Mouse (Mus musculus) heart, adult 18-20 months (tissue): Measurements from ENCODE around the gene Vmp1. TPM values are rescaled to one million over a fixed set of nuclear protein-coding genes. Genes with fewer than 3 reads are reported as not detected.

Experiments
- DNase-seq, 2 experiments: peaks; one replicate each; pipeline ENCODE4 v3.0.0; 2021 to 2022; ENCODE audit warnings: mixed read lengths in 1 of 2
- total RNA-seq, 2 experiments: library from RNA; stranded (reverse); gene quantifications; 2 replicates each; pipeline ENCODE4 v1.2.3; 2021

Vmp1 gene
- total RNA-seq, 2 experiments from 2014 or later = 63.1 to 72.5 TPM

DNA sequence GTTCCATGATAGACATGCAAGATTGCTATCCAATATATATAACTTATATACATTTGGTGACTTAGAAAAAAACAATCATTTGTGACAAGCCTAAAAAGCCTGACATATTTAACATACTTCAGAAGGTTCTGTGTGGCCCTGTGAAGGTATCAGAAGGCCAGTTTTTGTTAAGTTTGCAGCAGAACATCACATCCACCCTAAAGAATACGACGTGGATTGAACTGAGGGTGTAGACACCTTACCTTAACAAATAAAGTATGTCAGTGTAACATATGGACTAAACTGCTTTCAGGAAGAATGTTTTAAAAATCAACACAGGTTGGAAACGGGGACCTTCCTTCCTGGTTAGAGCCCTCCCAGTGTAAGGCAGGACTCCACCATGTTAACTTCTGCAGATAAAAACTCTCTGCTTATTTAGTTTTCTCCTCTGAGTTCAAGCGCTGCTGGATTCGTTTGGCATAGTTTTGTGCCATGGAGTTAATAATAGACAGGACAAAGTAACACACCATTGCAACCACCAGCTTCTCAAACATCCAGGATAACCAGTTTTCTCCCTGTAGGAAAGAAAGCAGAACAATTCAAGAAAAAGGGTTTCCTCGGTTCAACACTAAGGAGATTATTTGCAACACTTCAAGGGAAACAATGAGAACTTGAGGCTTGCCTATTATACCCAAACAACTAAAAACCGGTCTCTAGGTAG is 98.6 kb downstream of the Vmp1 start:
- DNase-seq = no peak

DNA sequence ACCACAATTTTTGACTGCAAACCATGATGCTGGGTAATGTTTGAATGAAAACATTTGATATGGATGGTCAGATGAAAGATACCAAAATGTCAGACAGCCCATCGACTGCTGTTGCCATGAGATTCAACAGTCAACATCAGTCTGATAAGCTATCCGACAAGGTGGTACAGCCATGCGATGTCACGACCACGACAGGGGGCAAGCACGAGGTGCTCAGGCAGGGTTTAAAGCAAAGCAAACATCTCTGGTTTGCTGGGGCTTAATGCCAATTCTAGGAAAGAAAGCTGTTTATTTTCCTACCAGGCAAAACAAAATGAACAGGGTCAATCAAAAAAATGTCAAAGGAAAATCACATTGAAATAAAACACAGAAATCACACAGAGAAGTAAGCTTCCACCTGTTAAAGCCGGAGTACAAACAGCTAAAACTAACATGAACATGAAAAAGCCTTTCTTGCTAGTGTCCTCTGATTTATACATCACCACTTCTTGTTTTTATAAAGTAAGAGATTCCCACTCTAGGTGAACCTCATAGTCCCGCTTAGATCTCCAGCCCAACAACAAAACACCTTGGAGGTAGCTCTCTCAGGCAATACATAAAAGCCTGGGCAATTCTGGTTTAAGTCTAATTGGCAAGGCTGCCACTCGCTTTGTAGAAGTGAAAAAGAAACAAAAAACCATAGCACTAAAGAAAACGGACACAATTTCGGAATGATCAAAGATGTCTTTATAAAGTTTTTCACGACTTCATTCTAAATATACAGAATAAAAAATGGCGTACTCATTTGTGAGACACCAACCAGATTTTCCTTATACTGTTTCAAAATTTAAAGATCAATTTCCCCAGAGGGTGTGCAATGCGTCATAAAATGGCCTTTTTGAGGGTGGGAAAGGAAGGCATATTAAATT is 99.4 kb downstream of the Vmp1 start:
- no peak for DNase-seq

GRCm38 (mm10) chr11:86583313-86583825 is 100.3 kb downstream of the Vmp1 start:
- no peak for DNase-seq

GRCm38 (mm10) chr11:86582543-86583260 is 100.9 kb downstream of the Vmp1 start:
- no peak for DNase-seq

GRCm38 (mm10) chr11:86581943-86582542 is 101.6 kb downstream of the Vmp1 start:
- no peak for DNase-seq

DNA sequence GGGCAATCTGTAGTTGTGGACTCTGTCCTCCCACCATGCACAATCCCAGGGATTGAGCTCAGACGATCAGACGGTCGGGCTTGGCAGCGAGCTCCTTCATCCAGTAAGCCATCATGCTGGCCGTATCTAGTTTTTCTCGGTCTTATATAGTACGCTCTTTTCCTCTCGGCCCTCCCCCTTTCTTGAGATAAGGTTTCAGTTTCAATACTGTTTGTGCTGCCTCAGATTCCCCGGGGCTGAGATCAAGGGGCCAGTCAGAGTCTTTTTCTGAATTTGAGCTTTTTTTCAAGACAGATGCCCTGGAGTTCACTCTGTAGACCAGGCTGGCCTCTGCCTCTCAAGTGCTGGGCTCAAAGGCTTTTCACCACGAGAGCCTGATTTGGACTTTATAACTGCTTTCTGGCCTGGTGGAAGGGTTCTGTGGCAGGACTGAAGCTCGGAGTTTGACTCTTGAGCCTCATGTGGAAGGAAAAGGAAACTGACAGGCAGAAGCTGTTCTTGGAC is 102.3 kb downstream of the Vmp1 start:
- peak; percentile 73 to 78 for DNase-seq

GRCm38 (mm10) chr11:86580319-86581113 is 103.1 kb downstream of the Vmp1 start:
- peak; percentile 23 to 45 for DNase-seq

DNA sequence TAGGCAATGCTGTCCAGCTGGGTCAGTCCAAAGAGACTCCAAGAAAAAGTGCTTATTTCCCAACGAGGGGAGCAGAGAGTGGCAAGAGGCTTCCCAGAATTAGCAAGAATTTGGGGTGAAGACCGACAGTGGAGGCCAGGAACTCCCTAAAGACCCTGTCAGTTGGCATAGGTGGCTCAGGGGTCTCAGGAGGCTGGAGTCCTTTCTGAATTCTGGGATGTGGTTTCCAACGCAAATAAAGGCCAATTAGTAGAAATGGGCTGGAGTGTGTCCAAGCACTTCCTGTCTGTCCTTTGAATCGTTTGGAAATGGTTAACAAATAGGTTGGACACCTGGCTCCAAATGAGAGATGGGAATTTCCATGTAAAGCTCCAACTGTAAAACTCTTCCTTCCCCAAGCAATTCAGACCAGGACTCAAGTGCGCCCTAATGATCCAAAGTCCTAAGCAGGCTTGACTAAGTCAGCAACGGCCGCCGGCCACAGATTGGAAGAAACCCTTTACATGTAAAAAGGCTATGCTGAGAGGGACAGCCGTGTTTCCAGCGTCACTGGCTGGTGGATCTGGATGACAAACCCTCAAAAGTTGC is 103.8 kb downstream of the Vmp1 start:
- peak in 1 of 2 experiments; percentile 46 for DNase-seq

- peak; percentile 74 to 90 for DNase-seq
Measured at GRCm38 (mm10) chr11:86578809-86579730, 104.6 kb downstream of the Vmp1 start.

- DNase-seq = peak in 1 of 2 experiments; percentile 32
Measured at GRCm38 (mm10) chr11:86578106-86578808, 105.4 kb downstream of the Vmp1 start.

DNA sequence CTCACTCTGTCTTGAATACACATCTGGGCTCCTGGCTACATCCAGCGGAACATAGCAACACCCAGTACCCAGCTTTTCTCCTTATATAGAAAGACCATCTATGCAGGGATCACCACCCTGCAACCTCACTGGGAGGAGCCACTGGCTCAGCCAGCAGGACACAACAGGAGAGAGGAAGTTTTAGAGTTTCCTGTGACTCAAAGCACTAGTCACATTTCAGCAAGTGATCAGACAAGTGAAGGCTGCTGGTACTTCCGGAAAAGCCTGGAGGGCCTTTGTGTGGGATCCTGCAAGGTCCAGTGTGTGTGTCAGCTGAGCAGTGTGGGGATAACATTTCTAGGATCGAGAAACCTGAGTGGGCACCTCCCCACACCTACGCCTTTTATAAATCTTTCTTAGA is 106.4 kb downstream of the Vmp1 start:
- DNase-seq = peak; percentile 56 to 79

DNA sequence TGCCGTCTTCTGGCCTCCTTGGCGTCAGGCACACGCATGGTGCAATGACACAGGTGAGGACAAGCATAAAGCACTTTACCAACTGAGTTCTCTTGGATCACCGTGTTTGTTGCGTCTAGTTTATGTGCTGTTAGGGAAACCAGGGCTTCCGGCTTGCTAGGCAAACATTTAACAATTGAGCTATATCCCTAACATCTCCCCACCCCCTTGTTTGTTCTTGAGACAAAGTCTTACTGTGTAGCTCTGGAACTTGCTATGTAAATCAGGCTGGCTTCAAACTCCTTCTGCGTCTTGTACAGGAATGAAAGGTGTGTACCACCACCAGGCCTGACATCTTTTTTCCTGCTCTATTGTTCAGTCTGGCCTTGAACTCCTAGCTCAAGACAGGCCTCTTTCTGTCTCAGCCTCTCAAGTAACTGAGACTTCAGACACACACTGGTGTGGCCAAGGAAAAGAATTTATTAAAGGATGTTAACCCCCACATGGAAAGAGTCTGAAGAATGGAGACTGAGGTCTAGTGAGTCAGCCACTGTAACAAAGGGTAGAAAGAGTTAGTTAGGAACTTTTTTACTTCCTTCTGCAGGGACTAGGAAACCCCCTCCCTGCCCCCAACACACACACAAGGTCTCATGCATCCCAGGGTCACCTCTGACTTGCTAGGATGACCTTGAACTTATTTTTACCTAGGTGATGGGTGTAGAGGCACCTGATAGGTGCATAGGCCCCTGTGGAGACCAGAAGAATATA is 107.8 kb downstream of the Vmp1 start:
- DNase-seq = no peak

DNA sequence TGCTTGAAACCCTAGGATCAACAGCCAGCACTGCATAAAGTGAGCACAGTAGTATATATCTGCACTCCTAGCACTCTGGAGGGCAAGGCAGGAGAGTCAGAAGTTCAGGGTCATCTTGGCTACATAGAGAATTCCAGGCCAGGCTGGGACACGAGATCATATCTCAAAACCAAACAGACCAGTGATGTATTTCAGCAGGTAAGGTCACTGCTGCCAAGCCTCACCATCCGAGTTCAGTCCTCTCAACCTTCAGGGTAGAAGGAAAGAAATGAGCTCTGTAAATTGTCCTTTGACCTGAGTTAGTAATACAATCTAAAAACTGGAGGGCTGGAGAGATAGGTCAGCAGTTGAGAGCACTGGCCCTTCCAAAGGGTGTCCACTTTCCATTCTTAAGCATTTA is 109.2 kb downstream of the Vmp1 start:
- no peak for DNase-seq

DNA sequence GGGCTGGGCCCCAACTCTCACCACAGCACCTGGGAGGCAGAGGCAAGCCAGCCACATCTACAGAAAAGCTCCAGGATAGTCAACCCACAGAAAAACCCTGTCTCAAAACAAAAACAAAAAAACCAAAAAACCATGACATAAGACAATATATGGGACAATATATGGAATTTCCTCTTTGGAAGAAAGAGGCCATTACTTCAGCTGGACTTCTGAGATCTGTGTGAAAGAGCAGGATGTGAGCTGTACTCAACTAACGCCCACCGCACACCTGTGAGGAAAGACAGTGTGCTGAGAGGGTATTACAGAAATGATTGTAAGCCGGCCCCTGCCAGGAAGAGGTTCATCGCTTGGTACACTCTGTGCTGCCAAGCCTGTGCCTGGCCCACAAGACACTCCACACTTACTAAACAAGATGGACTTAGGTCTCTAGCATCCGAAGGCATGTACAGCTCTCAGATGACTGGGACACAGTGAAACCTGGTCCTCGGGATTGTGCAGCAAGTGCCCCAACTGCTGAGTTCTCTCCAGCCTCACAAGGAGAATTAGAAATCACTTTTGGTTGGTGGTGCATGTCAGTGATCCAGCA is 109.9 kb downstream of the Vmp1 start:
- no peak for DNase-seq

DNA sequence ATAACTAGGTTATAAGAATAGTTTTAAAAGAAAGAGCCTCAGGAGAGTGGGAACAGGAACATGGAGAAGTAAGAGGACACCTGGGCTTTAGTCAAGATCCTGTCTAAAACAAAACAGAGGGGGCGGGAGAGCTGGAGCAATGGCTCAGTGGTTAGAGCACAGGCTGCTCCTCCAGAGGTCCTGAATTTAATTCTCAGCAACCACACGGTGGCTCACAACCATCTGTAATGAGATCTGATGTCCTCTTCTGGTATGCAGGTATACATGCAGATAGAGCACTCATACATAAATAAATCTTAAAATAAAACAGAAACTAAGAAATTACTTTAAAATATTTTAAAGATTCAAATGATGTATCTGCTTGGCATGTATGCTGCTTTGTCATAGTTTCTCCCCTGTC is 111.0 kb downstream of the Vmp1 start:
- no peak for DNase-seq

DNA sequence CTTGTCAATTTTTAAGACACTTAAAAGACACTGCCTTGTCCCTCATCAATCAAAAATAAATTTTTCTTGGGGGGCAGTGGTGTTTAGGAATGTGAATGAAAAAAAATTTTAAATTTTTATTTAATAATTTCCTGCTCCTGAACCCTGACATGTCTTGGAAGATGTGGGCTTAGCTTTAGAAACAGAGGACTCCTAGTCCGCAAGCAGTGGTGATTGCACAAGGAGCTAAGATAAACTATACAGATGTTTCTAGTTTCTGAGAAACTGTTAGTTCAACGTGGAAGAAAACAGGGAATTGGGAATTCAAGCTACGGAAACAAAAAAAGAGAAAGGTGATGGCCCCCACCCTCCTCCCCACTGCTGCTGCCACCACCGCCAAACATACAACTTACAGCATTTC is 111.8 kb downstream of the Vmp1 start:
- DNase-seq = no peak

DNA sequence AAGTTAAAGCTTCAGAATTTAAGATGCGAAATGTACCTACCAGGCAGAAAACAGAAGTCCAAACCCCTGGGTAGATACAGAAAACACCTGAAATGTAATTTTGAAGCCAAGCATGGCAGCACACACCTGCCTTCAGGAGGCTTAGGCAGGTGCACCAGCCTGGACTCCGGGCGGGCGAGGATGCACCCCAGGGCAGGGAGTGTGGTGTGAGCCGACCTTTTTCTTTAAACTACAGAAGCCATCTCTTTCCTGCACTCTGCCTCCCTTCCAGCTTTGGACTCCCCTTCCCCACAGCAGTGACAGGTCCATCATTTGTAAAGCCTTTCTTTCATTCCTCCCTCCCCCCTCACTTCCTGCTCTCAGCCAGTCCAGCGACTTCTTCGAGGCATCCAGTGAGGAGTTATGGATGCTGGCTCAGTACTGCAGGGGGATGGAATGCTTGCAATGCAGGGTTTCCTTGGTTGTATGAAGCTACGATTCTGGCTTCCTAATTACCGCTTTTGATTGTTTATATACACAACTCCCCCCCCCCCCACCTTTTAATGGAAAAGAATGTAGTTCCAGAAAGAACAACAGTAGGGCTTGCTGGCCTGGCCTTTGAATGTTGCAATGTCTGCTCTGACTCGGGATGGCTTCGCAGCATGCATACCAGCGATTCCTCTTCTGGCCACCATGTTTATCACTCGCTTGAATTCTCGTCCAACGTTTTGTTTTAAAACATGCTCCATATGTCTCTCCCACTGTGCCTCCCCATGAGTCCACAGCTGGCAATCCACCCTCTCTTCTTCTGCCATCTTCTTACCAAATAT is 112.4 kb downstream of the Vmp1 start:
- no peak for DNase-seq
